Mouse (Mus musculus) stomach, postnatal 0 days (tissue): ENCODE results near the gene Gm28374.

Source experiments
- CTCF ChIP-seq: IDR thresholded peaks from 2 replicates; pipeline ENCODE4 v1.5.1; 2016; ENCODE audit warnings: antibody characterized with exemption, low read depth, mild to moderate bottlenecking, moderate library complexity
- EP300 ChIP-seq: optimal IDR thresholded peaks from 2 replicates; pipeline ENCODE3; 2016; ENCODE audit warnings: antibody characterized with exemption

DNA sequence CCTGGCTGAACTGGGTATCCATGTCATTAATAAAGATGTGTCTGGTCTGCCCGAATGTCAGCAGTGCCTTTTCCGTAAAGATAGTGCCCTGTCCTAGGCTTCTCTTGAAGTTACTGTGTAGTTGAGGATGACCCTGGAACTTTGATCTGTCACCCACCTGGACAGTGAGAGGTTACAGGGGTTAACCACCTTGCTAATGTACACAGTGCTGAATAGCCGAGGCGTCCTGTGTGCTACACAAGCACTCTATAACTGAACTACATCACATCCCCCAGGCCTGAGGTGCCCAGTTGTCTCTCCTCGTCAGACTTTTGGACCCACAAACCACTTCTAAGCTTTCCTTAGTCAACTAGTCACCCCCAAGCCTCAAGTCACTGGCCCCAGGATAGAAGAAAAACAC, 19.6 kb downstream of the Gm28374 start:
- no peak for TF ChIP-seq CTCF
- TF ChIP-seq EP300: no peak
